Mouse (Mus musculus) left cerebral cortex, adult 2 months (tissue): Measurements from ENCODE around the gene Lyzl6. TPM values are rescaled to one million over a fixed set of nuclear protein-coding genes. Genes with fewer than 3 reads are reported as not detected.
"Not testable (repeated sequence)": the region's sequence is repeated elsewhere in the genome, so short reads cannot be mapped to it uniquely, and the experiment has no call there.

Experiments
- DNase-seq, 2 experiments: peaks; one replicate each; pipeline ENCODE4 v3.0.0; 2021 to 2022; ENCODE audit warnings: low spot score in 2 of 2, mixed read lengths in 1 of 2; ENCODE audit errors: extremely low spot score in 1 of 2
- H3K27ac ChIP-seq: fragments of 200-600 bp; 2 replicates; pipeline ENCODE4 v1.8.1; 2022
- H3K4me3 ChIP-seq: fragments of 200-600 bp; 2 replicates; pipeline ENCODE4 v1.8.1; 2022
- CTCF ChIP-seq: fragments of 200-600 bp; IDR thresholded peaks from 2 replicates; pipeline ENCODE4 v1.8.1; 2022; ENCODE audit warnings: antibody characterized with exemption, mild to moderate bottlenecking, moderate library complexity
- intact Hi-C: fragments of 180-260 bp; cut with DNase I; formaldehyde crosslinking; loops from one replicate; pipeline ENCODE4 v1.15.1; 2025
- long read RNA-seq, 2 experiments: library from polyadenylated mRNA; stranded (forward); transcript quantifications; one replicate each; pipeline ENCODE4 v2.0.0; 2021; ENCODE audit warnings: borderline mapping rate in 2 of 2
- total RNA-seq, 2 experiments: library from RNA; stranded (reverse); gene quantifications; 2 replicates each; pipeline ENCODE4 v1.2.3; 2021

Gene Lyzl6
- total RNA-seq: not detected
- long read RNA-seq, experiment 1: 0 reads
- long read RNA-seq, experiment 2: 0 reads

- Histone ChIP-seq H3K27ac (no peak within 1 kb of the TSS), H3K4me3 (no peak within 1 kb of the TSS)
Measured at GRCm38 (mm10) chr11:103638790-103639189, at the start of gene Lyzl6. TSS of gene Lyzl6 (minus strand) at chr11:103638890.

GRCm38 (mm10) chr11:103686706-103687105, 48.0 kb upstream of the Lyzl6 start:
- intact Hi-C loops: no loop called here
- TF ChIP-seq CTCF: no peak

More at GRCm38 (mm10) chr11:103638790-103639189, at the start of gene Lyzl6:
- intact Hi-C loops: loop anchor here (1.0 to 5.0 kb wide), 3 partner anchors 37 to 274 kb away; no protein-coding TSS in a partner anchor
- no peak for TF ChIP-seq CTCF
- no peak for DNase-seq

GRCm38 (mm10) chr11:103685261-103685736, 46.6 kb upstream of the Lyzl6 start:
- Histone ChIP-seq H3K4me3 (no peak overlapping the region), H3K27ac (peak overlapping the region; percentile 36; the same call in 1 of the 2 replicates)
- intact Hi-C loops: no loop called here
- TF ChIP-seq CTCF: no peak
- peak; percentile 34 to 53 for DNase-seq

More at GRCm38 (mm10) chr11:103686706-103687105, 48.0 kb upstream of the Lyzl6 start:
- no peak overlapping the region for H3K27ac ChIP-seq
- no peak overlapping the region for H3K4me3 ChIP-seq
- DNase-seq: no peak

- H3K4me3 ChIP-seq: no peak overlapping the region
- DNase-seq: no peak
- intact Hi-C loops: loop anchor here (5.0 kb wide), 1 partner anchor 74 kb away; no protein-coding TSS in a partner anchor
- no peak overlapping the region for H3K27ac ChIP-seq
- no peak for TF ChIP-seq CTCF
Measured at GRCm38 (mm10) chr11:103683667-103684334, 45.1 kb upstream of the Lyzl6 start.

GRCm38 (mm10) chr11:103677042-103677441, 38.4 kb upstream of the Lyzl6 start:
- H3K4me3 ChIP-seq, H3K27ac ChIP-seq: not testable (repeated sequence)
- intact Hi-C loops: loop anchor here (5.0 to 10.0 kb wide), 2 partner anchors 262 to 320 kb away; partner anchors contain the start of gene Plekhm1
- peak; percentile 64 for TF ChIP-seq CTCF
- peak in 1 of 2 experiments; percentile 49 for DNase-seq

GRCm38 (mm10) chr11:103675556-103675955, 36.9 kb upstream of the Lyzl6 start:
- intact Hi-C loops: loop anchor here (1.0 to 10.0 kb wide), 3 partner anchors 36 to 318 kb away; partner anchors contain the start of gene Plekhm1
- H3K4me3 ChIP-seq: no peak overlapping the region
- H3K27ac ChIP-seq: no peak overlapping the region
- peak; percentile 95 for TF ChIP-seq CTCF
- peak; percentile 81 to 82 for DNase-seq

GRCm38 (mm10) chr11:103666907-103667426, 28.3 kb upstream of the Lyzl6 start:
- Histone ChIP-seq H3K4me3 (no peak overlapping the region), H3K27ac (peak overlapping the region; percentile 84)
- intact Hi-C loops: loop anchor here (1.0 to 10.0 kb wide), 3 partner anchors 18 to 472 kb away; partner anchors contain the start of gene Rprml
- TF ChIP-seq CTCF: no peak
- no peak for DNase-seq

GRCm38 (mm10) chr11:103666181-103666906, 27.7 kb upstream of the Lyzl6 start:
- Histone ChIP-seq H3K27ac (peak overlapping the region; percentile 84), H3K4me3 (peak overlapping the region; percentile 30)
- TF ChIP-seq CTCF: no peak
- DNase-seq: peak; percentile 79 to 81
- intact Hi-C loops: loop anchor here (1.0 to 10.0 kb wide), 3 partner anchors 17 to 472 kb away; partner anchors contain the start of gene Rprml

GRCm38 (mm10) chr11:103665695-103666094, 27.0 kb upstream of the Lyzl6 start:
- TF ChIP-seq CTCF: no peak
- Histone ChIP-seq H3K27ac (peak overlapping the region; percentile 84), H3K4me3 (peak overlapping the region; percentile 30)
- DNase-seq: no peak
- intact Hi-C loops: loop anchor here (1.0 to 10.0 kb wide), 3 partner anchors 16 to 471 kb away; partner anchors contain the start of gene Rprml

- peak overlapping the region; percentile 75 for H3K27ac ChIP-seq
Measured at GRCm38 (mm10) chr11:103663119-103663518, 24.4 kb upstream of the Lyzl6 start.

GRCm38 (mm10) chr11:103662546-103662945, 23.9 kb upstream of the Lyzl6 start:
- intact Hi-C loops: loop anchor here (1.0 to 10.0 kb wide), 4 partner anchors 9 to 468 kb away; partner anchors contain the start of gene Rprml
- H3K27ac ChIP-seq: peak overlapping the region; percentile 80
- no peak for TF ChIP-seq CTCF
- H3K4me3 ChIP-seq: no peak overlapping the region
- DNase-seq: peak; percentile 72 to 77

More at GRCm38 (mm10) chr11:103663119-103663518, 24.4 kb upstream of the Lyzl6 start:
- TF ChIP-seq CTCF: no peak
- intact Hi-C loops: loop anchor here (10.0 kb wide), 1 partner anchor 468 kb away; no protein-coding TSS in a partner anchor
- no peak overlapping the region for H3K4me3 ChIP-seq
- no peak for DNase-seq
